8 mouse cellular contexts compared by ENCODE assay signal in the genomic region with DNA sequence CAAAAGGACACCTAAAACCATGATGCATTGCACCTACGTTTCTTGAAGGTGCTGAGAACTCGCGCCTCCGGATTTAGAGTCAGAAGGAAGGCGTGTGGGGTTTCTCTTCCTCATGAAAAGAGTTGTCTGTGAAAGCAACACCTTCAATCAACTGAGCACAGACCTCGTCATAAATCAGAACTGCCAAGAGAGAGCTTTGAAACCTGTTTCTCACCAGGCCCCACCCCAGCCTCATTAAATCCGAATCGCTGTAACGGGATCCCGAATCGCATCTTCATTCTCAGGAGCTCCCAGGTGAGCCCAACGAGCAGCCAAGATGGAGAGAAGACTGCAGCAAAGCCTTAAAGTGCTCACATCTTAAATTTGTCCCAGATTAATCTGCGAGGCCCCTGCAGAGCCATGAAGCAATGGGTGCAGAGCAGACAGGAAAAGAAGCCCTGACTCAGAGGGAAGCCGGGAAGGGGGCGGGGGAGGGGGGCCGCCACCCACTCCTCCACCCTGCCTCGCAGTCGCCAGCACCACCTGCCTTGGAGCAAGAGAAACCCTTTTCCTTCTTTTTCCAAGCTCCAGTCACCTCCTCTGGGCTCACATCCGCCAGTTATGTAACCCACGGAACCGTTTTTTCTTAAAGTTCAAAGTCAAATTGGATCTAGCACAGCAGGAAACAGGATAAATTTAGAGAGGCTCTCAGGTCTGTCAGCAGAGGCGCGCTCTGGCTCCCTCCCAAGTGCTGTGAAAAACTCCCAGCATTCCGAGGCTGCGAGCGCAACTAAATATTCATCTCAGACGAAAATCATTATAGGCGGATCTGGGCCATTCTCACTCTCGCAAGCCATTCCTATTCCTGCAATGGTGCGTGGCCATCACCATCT. TPM values are rescaled to one million over a fixed set of nuclear protein-coding genes. Genes with fewer than 3 reads are reported as not detected.
DNase-seq lines count a peak whose midpoint lies in the region; ATAC-seq and TF ChIP-seq lines count a peak whose summit lies in the region.

No protein-coding gene starts in this region.

- peaks cover 21% of the 10 kb centered on the region for H3K4me1 ChIP-seq in embryonic facial prominence, embryonic 13.5 days
- peaks cover 17% of the 10 kb centered on the region for H3K4me1 ChIP-seq in midbrain, embryonic 13.5 days (replicated peaks)
- H3K4me1 ChIP-seq in stomach, postnatal 0 days (replicated peaks; ENCODE audit: control insufficient read depth, insufficient read depth), result peaks cover 3% of the 10 kb centered on the region; the same call in 1 of the 2 replicates

- peak; percentile 97 for DNase-seq in brain, adult 2 months (ENCODE audit: low read depth, low spot score)
- peak; percentile 74 to 82 for DNase-seq in heart, adult 9 months (ENCODE audit: low spot score in 2 of 2)
- DNase-seq in kidney, adult 8-10 months, result peak; percentile 89
- DNase-seq in left cerebral cortex, postnatal 36 days (ENCODE audit: low spot score in 2 of 2), result peak; percentile 88
- peak; percentile 36 for DNase-seq in stomach, postnatal 0 days (ENCODE audit: low spot score)
- DNase-seq in spleen, postnatal 4 days (ENCODE audit: low spot score in 2 of 2), result no peak

- H3K4me3 ChIP-seq in embryonic facial prominence, embryonic 13.5 days, result peak overlapping the region; percentile 32
- H3K4me3 ChIP-seq in midbrain, embryonic 13.5 days (replicated peaks), result peak overlapping the region; percentile 32
- H3K4me3 ChIP-seq in stomach, postnatal 0 days (ENCODE audit: low read depth, low read length), result peak overlapping the region; percentile 18

- H3K4me2 ChIP-seq in embryonic facial prominence, embryonic 13.5 days, result peak overlapping the region; percentile 58
- peak overlapping the region; percentile 62 for H3K4me2 ChIP-seq in midbrain, embryonic 13.5 days (replicated peaks)
- H3K4me2 ChIP-seq in stomach, postnatal 0 days (replicated peaks; ENCODE audit: low read depth), result peak overlapping the region; percentile 44

- peaks cover 62% of the 10 kb centered on the region for H3K27me3 ChIP-seq in embryonic facial prominence, embryonic 13.5 days
- H3K27me3 ChIP-seq in midbrain, embryonic 13.5 days, result peaks cover 55% of the 10 kb centered on the region
- H3K27me3 ChIP-seq in stomach, postnatal 0 days (ENCODE audit: control insufficient read depth, insufficient read depth, low read length), result peaks cover 9% of the 10 kb centered on the region; the same call in 1 of the 2 replicates

- no peaks in the 10 kb centered on the region for H3K36me3 ChIP-seq in embryonic facial prominence, embryonic 13.5 days
- no peaks in the 10 kb centered on the region for H3K36me3 ChIP-seq in midbrain, embryonic 13.5 days
- H3K36me3 ChIP-seq in stomach, postnatal 0 days (ENCODE audit: control insufficient read depth, insufficient read depth, low read length), result no peaks in the 10 kb centered on the region

- 1% methylated on average over 30 of the region's 30 CpGs for WGBS in embryonic facial prominence, embryonic 13.5 days
- WGBS in midbrain, embryonic 13.5 days, result 4% methylated on average over 27 of the region's 30 CpGs
- 3% methylated on average over 30 of the region's 30 CpGs for WGBS in stomach, postnatal 0 days

- peak overlapping the region; percentile 36; the same call in 1 of the 2 replicates for H3K9ac ChIP-seq in embryonic facial prominence, embryonic 13.5 days
- H3K9ac ChIP-seq in midbrain, embryonic 13.5 days (replicated peaks), result peak overlapping the region; percentile 44
- peak overlapping the region; percentile 13; the same call in 1 of the 2 replicates for H3K9ac ChIP-seq in stomach, postnatal 0 days (ENCODE audit: low read length)

- H3K27ac ChIP-seq in embryonic facial prominence, embryonic 13.5 days, result no peak overlapping the region
- H3K27ac ChIP-seq in midbrain, embryonic 13.5 days, result no peak overlapping the region
- H3K27ac ChIP-seq in stomach, postnatal 0 days (replicated peaks), result no peak overlapping the region

- no peak for TF ChIP-seq CTCF in stomach, postnatal 0 days (IDR thresholded peaks at IDR 0.05; ENCODE audit: low read depth)

- no peak for ATAC-seq in embryonic facial prominence, embryonic 13.5 days (ENCODE audit: insufficient number of reproducible peaks, insufficient read depth, low FRiP score, low TSS enrichment, low read depth)
- peak; percentile 48; the same call in 1 of the 2 replicates for ATAC-seq in midbrain, embryonic 13.5 days
- ATAC-seq in stomach, postnatal 0 days (ENCODE audit: low FRiP score, low TSS enrichment), result no peak

- intact Hi-C loops in left cerebral cortex, postnatal 36 days (cut with DNase I), result no loop called here

- TF ChIP-seq EP300 in stomach, postnatal 0 days (optimal IDR thresholded peaks at IDR 0.05), result no peak

- no peaks in the 10 kb centered on the region for H3K9me3 ChIP-seq in embryonic facial prominence, embryonic 13.5 days
- no peaks in the 10 kb centered on the region for H3K9me3 ChIP-seq in midbrain, embryonic 13.5 days
- no peaks in the 10 kb centered on the region for H3K9me3 ChIP-seq in stomach, postnatal 0 days (ENCODE audit: control insufficient read depth, low read length)

RNA-seq across cellular contexts. Expression of a gene that starts 51.7 kb away (rescaled TPM):
- polyA plus RNA-seq in embryonic facial prominence, embryonic 13.5 days (2015; fragmentation: Nextera tagmentation; extraction: Ambion mirVana), result 119 and 121 TPM in 2 replicates
- total RNA-seq in left cerebral cortex, postnatal 36 days (2021), result 10 to 100 TPM; 75.5 to 77.9 TPM
- 74.1 and 76.7 TPM in 2 replicates for polyA plus RNA-seq in midbrain, embryonic 13.5 days (2015; fragmentation: Nextera tagmentation; extraction: Ambion mirVana)
- polyA plus RNA-seq in stomach, postnatal 0 days (2015; fragmentation: Nextera tagmentation; extraction: Ambion mirVana), result 68.6 and 69.7 TPM in 2 replicates

RNA-seq across cellular contexts. Expression of a gene that starts 52.5 kb away (rescaled TPM):
- 6.4 and 7.2 TPM in 2 replicates for polyA plus RNA-seq in embryonic facial prominence, embryonic 13.5 days (2015; fragmentation: Nextera tagmentation; extraction: Ambion mirVana)
- total RNA-seq in left cerebral cortex, postnatal 36 days (2021), result 10 to 100 TPM; 40.2 to 43.4 TPM
- 5.8 and 7.1 TPM in 2 replicates for polyA plus RNA-seq in midbrain, embryonic 13.5 days (2015; fragmentation: Nextera tagmentation; extraction: Ambion mirVana)
- polyA plus RNA-seq in stomach, postnatal 0 days (2015; fragmentation: Nextera tagmentation; extraction: Ambion mirVana), result 2.6 and 3.1 TPM in 2 replicates

Comparison
In these comparisons a context has a peak if more than half of its experiments do, and no peak if none do; other contexts are left out.
1. DNase-seq: peak in brain, adult 2 months (single experiment), heart, adult 9 months (2 of 2), kidney, adult 8-10 months (2 of 2), left cerebral cortex, postnatal 36 days (2 of 2) and stomach, postnatal 0 days (single experiment); none in spleen, postnatal 4 days (0 of 2).
2. Peak in every context shown above with its lines, with median percentiles within 50 percentile points of each other: H3K4me2 ChIP-seq, H3K4me3 ChIP-seq and H3K9ac ChIP-seq.